Mouse (Mus musculus): ENCODE data around the gene Txnrd2.

The Txnrd2 gene

GRCm38 (mm10) chr16:18451486-18452181 is 25.4 kb downstream of the Txnrd2 start:
- DNase-seq (ENCODE audit: low spot score in 2 of 2): no peak

DNA sequence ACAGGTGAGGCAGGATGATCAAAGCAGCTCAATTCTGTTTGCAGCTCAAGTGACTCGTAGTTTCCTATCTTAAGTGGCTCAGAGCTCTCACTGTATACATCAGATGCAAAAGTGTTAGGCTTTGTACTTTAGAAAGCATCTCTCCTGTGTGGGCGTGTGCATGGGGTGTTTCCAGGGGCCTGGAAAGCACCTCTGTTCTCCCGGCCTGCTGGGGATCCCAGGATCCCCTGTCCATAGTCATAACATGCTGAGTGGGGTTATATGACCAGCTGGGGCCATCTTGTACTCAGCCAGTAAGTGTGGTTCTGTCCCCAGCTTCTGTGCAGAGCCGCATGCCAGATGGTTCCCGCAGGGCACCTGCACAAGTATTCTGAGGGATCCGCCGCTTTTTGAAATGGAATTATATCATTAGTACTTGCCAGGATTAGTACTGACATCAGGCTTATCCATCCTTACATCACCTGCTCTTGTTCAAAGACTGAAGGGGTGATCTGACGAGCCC is 26.2 kb downstream of the Txnrd2 start:
- no peak for DNase-seq (ENCODE audit: low spot score in 2 of 2)

- DNase-seq (ENCODE audit: low spot score in 2 of 2): no peak
These were observed 27.7 kb downstream of the Txnrd2 start for GRCm38 (mm10) chr16:18453846-18454245.

DNA sequence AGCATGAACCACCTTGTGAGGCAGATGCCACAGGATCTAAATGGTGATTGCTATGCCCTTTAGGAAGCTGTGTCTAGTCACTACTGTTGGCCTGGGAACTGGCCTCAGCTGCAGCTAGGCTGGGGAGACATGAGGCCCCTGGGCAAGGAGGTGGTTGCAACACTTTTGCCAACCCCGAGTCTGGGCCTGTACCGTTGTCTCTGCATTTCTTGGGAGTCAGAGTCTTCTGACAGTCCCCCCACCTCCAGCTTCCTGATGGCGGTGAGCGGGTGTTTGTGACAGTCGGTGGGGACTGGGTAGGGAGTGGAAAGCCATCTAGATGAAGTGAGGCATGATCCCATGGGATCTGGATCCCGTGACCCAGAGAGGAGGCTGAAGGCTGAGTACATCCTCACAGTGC is 29.2 kb downstream of the Txnrd2 start:
- no peak for DNase-seq (ENCODE audit: low spot score in 2 of 2)

DNA sequence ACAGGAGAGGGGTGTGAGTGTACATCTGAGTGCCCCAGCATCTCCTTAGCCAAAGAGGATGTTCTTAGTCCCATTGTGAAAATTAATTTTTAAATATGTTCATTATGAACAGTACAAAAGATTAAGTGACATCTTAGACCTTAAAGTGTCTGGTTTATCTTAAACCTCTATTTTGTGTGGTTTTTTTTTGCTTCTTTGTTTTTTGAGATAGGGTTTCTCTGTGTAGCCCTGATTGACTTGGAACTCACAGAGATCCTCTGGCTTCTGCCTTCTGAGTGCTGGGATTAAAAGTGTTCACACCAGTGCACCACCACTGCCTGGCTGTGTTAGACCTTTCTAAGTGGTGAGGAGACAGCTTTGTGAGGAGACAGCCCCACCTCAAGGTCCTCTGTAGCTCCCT is 32.5 kb downstream of the Txnrd2 start:
- DNase-seq (ENCODE audit: low spot score in 2 of 2): no peak

GRCm38 (mm10) chr16:18459335-18459954 is 33.3 kb downstream of the Txnrd2 start:
- DNase-seq (ENCODE audit: low spot score in 2 of 2): no peak

- peak; percentile 31 to 56 for DNase-seq (ENCODE audit: low spot score in 2 of 2)
These were observed 33.8 kb downstream of the Txnrd2 start for GRCm38 (mm10) chr16:18459955-18460370.

DNA sequence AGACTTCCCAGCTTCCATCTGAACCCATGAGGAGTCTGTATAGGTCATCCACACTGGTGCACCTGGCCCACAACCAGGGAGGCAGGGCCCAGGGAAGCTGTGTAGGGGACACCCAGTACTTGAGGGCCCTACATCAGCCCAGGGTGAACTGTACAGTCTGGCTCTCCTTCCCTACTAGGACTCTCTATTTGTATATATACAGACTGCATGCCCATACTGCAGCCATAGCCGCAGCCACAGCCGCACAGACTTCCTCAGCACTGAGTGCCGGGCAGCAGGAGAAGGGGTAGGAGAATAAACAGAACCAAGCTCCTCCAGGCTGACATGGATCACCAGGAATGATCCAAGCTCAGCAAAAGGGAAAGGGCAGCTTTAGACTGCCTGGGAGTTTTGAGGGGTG is 34.6 kb downstream of the Txnrd2 start:
- no peak for DNase-seq (ENCODE audit: low spot score in 2 of 2)

GRCm38 (mm10) chr16:18462031-18462430 is 35.8 kb downstream of the Txnrd2 start:
- DNase-seq (ENCODE audit: low spot score in 2 of 2): no peak

DNA sequence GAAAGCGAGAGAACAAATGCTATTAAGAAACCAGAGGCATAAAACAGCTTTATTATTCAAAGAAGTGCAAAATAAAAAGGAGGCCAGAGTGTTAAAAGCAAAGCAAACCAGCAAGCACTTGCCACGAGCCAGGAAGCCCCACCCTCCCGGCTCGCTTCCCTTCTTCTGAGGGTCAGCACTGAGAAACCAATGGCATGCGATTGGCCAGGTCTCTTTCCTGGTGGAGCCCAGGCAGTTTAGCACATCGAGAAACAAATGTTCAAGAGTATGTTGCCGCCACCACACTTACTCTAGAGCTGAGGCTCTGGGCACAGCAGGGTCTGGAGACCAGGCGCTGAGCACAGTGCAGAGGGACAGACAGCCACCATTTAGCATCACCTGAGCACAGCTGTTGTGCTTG is 36.4 kb downstream of the Txnrd2 start:
- no peak for DNase-seq (ENCODE audit: low spot score in 2 of 2)

GRCm38 (mm10) chr16:18464271-18464670 is 38.1 kb downstream of the Txnrd2 start:
- no peak for DNase-seq (ENCODE audit: low spot score in 2 of 2)

GRCm38 (mm10) chr16:18470829-18471228 is 44.6 kb downstream of the Txnrd2 start:
- DNase-seq (ENCODE audit: low spot score in 2 of 2): no peak

DNA sequence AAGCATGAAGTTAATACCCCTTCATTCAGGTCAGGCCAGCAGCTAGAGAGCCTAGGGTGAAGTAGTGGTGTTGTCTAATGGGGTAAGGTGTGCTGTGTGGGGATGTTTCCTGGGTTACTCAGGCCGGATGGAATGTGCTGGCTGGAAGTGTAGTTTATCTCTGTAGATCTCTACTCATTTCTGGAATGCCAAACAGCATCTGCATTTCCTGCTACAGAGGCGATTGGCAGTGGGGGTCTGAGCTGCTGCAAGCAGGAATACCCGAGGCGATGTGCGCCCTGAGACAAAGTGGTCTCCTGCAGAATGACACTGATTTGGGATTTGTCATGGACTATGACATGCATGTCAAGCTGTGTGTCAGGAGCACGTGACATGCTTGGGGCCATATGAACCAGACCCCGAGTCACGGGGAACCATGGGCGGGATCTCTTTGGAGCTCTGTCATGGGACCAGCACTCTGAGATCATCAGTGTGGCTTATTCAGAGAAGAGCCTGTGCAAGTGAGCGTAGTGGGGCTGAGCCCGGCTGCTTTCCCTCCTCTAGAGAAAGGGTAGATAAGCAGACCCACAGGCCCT is 45.3 kb downstream of the Txnrd2 start:
- no peak for DNase-seq (ENCODE audit: low spot score in 2 of 2)

DNA sequence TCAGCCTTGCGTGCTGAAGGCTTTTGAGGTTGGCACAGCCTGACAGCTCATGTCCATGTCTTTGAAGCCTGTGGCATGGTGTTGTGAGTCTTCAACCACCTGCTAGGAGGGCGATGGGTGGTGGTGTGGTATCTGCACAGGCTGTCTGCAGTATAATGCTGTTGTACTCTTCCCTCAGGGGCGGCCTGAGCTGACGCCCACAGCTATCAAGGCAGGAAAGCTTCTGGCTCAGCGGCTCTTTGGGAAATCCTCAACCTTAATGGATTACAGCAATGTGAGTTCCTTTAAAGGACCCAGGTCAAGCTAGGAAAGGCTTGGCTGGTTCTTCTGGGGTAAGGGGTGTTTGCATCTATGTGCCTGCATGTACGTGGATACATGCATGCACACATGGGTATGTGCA is 45.8 kb downstream of the Txnrd2 start:
- DNase-seq (ENCODE audit: low spot score in 2 of 2): no peak

GRCm38 (mm10) chr16:18472416-18472815 is 46.2 kb downstream of the Txnrd2 start:
- DNase-seq (ENCODE audit: low spot score in 2 of 2): no peak

DNA sequence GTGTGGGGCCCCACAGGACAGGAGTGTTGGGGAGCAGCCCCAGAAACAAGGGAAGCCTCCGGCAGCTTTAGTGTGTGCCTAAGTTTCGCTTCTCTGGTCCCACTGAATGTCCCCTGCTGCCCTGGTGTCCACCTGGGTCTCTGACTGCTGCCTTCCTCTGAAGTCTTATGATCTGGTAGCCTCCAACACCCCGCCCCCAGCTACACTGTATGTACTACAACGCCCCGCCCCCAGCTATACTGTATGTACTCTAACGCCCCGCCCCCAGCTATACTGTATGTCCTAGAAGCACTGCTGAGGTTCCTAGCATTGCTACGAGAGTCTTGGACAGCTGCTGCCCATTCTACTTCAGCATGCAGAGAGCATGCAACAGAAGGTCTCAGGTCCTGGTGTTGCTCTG is 46.8 kb downstream of the Txnrd2 start:
- DNase-seq (ENCODE audit: low spot score in 2 of 2): no peak

- DNase-seq (ENCODE audit: low spot score in 2 of 2): no peak
These were observed 47.8 kb downstream of the Txnrd2 start for GRCm38 (mm10) chr16:18474021-18474420.

- no peak for DNase-seq (ENCODE audit: low spot score in 2 of 2)
These were observed 51.8 kb downstream of the Txnrd2 start for GRCm38 (mm10) chr16:18477996-18478395.

- DNase-seq (ENCODE audit: low spot score in 2 of 2): no peak
These were observed 53.5 kb downstream of the Txnrd2 start for GRCm38 (mm10) chr16:18479667-18480066.

GRCm38 (mm10) chr16:18480933-18481485 is 54.8 kb downstream of the Txnrd2 start:
- DNase-seq (ENCODE audit: low spot score in 2 of 2): no peak

DNA sequence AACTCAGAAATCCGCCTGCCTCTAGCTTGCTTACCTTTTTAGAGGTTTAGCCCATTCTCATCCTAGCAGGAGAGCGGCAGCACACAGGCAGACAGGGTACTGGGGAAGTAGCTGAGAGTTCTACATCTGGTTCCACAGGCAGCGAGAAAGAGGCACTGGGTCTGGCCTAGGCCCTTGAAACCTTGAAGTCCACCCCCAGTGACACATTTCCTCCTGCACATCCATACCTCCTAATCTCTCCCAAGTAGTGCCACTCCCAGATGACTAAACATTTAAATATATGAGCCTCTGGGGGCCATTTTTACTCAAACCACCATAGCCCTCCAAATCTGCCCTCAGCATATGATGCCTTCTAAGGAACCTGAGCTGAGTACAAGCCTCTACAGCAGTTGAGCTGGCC is 56.2 kb downstream of the Txnrd2 start:
- no peak for DNase-seq (ENCODE audit: low spot score in 2 of 2)

DNA sequence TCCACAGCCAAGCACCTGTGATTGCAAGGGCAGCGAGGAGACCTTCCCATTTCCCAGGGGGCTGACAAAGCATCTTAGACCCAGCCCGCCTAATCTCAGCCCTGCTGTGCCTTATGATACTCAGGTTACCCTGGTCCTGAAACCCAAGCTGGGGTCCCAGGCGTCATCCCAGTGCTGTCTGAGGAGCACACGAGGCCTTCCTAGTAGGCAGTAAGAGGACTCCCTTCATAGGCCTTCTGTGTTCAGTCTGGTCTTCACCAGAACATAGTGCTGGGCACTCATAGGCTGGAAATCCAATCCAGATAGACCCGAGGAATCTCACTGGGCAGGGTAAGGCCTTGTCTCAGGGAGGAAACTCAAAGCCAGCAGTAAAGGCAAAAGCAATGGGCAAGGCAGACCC is 57.7 kb downstream of the Txnrd2 start:
- DNase-seq (ENCODE audit: low spot score in 2 of 2): no peak

DNA sequence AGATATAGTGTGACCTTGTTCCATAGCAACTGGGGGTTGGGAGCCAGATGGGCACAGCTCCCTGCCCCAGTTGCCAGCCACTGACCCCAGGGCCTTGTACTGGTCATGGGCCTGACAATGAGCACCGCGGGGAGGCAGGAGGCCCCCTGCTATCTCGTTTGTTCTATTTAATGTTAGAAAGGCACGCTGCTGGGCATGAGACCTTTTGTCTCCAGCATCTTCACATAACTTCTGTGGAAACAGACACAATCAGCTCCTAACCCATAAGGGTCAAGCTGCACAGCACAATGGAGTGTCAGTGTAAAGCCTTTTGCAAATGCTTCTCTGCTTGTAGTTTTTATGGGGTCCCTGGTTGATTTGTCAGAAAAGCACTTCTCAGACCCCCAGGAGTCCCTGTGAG is 58.2 kb downstream of the Txnrd2 start:
- DNase-seq (ENCODE audit: low spot score in 2 of 2): no peak
